Mouse (Mus musculus): Measurements from ENCODE around the gene 1700030K09Rik. TPM values are rescaled to one million over a fixed set of nuclear protein-coding genes. Genes with fewer than 3 reads are reported as not detected.

Gene 1700030K09Rik
- polyA plus RNA-seq, 1 experiment = 10.0 TPM

DNA sequence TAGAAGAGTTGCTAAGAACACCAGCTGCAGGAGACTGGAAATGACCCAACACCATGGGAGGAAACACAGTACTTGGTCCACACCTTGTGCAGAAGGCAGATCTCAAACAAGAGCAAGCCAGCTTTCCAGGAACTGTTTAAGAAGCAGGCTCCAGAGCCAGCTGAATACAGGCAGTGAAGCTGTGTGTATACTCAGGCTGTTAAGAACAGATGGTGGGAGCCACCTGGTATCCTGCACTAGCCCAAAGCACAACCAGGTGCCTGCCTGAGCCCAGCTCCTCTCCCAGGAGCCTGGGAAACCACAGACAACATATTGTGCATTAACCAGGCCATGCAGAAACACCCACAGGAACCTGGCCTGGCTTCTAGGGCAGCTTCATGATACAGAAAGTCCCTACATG is 60.5 kb downstream of the 1700030K09Rik start:
- peak in 1 of 2 experiments; percentile 44 for DNase-seq (ENCODE audit: extremely low spot score in 1 of 2, low spot score in 1 of 2)

DNA sequence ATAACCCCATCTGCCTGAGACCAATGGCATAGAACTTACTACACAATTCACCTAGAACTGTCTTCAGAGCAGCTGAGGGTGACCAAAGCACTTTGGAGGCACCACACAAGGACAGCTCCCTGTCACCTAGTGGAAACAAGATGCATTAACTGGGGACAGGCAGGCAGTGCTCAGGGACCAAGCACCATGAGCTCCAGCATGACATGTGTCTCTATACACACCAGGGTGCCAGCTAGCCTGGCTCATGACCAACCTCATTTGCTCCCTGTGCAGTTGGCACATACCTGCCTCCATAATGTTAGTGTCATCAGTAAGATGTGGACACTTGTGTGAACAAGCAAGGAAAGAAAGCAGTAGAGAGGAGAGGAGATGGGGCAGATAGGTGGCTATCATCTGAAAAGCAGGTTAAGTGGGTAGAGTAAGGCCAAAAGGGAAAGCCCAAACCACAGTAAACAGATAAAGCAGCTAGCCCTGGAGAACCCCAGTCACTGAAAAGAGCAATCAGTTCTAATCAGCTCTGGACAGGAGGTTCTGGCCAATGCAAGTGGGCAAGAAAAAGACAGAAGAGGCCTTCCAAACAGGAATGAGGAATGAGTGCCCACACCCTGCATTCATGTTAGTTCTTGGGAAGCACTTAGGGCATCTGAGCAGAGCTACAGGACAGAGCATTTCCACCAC is 61.1 kb downstream of the 1700030K09Rik start:
- DNase-seq (ENCODE audit: extremely low spot score in 1 of 2, low spot score in 1 of 2) = no peak

GRCm38 (mm10) chr8:72507505-72507904 is 63.8 kb downstream of the 1700030K09Rik start:
- DNase-seq (ENCODE audit: extremely low spot score in 1 of 2, low spot score in 1 of 2) = no peak

Other genes with a start within 250 kb of the 1700030K09Rik start
- 0.06 and 0.21 TPM in 2 replicates for gene Cib3, start 231.0 kb upstream of the 1700030K09Rik start, polyA plus RNA-seq (2012; rRNA removed)
- gene Gm11034, start 230.2 kb upstream of the 1700030K09Rik start, polyA plus RNA-seq (2012; rRNA removed) = not detected in 2 replicates
- gene Fam32a, start 224.2 kb upstream of the 1700030K09Rik start, polyA plus RNA-seq (2012; rRNA removed) = 77.5 and 79.3 TPM in 2 replicates
- gene Ap1m1, start 203.9 kb upstream of the 1700030K09Rik start, polyA plus RNA-seq (2012; rRNA removed) = 111 and 115 TPM in 2 replicates
- 3.7 and 6.4 TPM in 2 replicates for gene Gm10282, start 138.6 kb upstream of the 1700030K09Rik start, polyA plus RNA-seq (2012; rRNA removed)
- 10.3 and 18.3 TPM in 2 replicates for gene Klf2, start 124.8 kb upstream of the 1700030K09Rik start, polyA plus RNA-seq (2012; rRNA removed)
- gene Eps15l1, start 22.4 kb upstream of the 1700030K09Rik start, polyA plus RNA-seq (2012; rRNA removed) = 76.1 and 81.8 TPM in 2 replicates
- gene Calr3, start within 50 bp of the 1700030K09Rik start, polyA plus RNA-seq (2012; rRNA removed) = 0.58 and 0.61 TPM in 2 replicates
- 51.4 and 57.2 TPM in 2 replicates for gene Cherp, start 31.3 kb downstream of the 1700030K09Rik start, polyA plus RNA-seq (2012; rRNA removed)
- 31.5 and 32.4 TPM in 2 replicates for gene Slc35e1, start 48.7 kb downstream of the 1700030K09Rik start, polyA plus RNA-seq (2012; rRNA removed)
- 7.9 and 9.0 TPM in 2 replicates for gene Med26, start 104.4 kb downstream of the 1700030K09Rik start, polyA plus RNA-seq (2012; rRNA removed)
- gene Smim7, start 127.2 kb downstream of the 1700030K09Rik start, polyA plus RNA-seq (2012; rRNA removed) = 79.4 and 83.3 TPM in 2 replicates
- gene Tmem38a, start 128.2 kb downstream of the 1700030K09Rik start, polyA plus RNA-seq (2012; rRNA removed) = 141 TPM in 2 replicates
- gene Nwd1, start 202.8 kb downstream of the 1700030K09Rik start, polyA plus RNA-seq (2012; rRNA removed) = 23.8 and 26.4 TPM in 2 replicates

All from frontal cortex, adult 2 months (tissue).